Comparison of ENCODE assay signal across 9 mouse cellular contexts in genomic region chr15:99033498-99034270, GRCm38 (mm10). TPM values are rescaled to one million over a fixed set of nuclear protein-coding genes. Genes with fewer than 3 reads are reported as not detected.
DNase-seq lines count a peak whose midpoint lies in the region; ATAC-seq and TF ChIP-seq lines count a peak whose summit lies in the region.
"Had no signal": no experiment of that assay in that cellular context is flagged by ENCODE, and none has a peak within 500 bp of the region (broad histone marks: within the 10 kb centered on the region; RNA-seq: fewer than 3 reads in every experiment).

No protein-coding gene starts in this region.

- H3K27me3 ChIP-seq in heart, embryonic 16.5 days (ENCODE audit: control insufficient read depth, insufficient read depth, low read length): no peaks in the 10 kb centered on the region
- H3K27me3 ChIP-seq in heart, embryonic 10.5 days (ENCODE audit: insufficient read depth, poor library complexity, severe bottlenecking): no peaks in the 10 kb centered on the region
- no peaks in the 10 kb centered on the region for H3K27me3 ChIP-seq in E14TG2a.4 (ENCODE audit: insufficient read depth, low read length)
- no peaks in the 10 kb centered on the region for H3K27me3 ChIP-seq in liver, embryonic 12.5 days (replicated peaks)
- H3K27me3 ChIP-seq: limb, embryonic 15.5 days had no signal

- WGBS in heart, embryonic 16.5 days: 35% methylated on average over 7 of the region's 7 CpGs
- 71% methylated on average over 7 of the region's 7 CpGs for WGBS in heart, embryonic 10.5 days
- WGBS in liver, embryonic 12.5 days (ENCODE audit: insufficient replicate concordance): 49% methylated on average over 7 of the region's 7 CpGs

- no peaks in the 10 kb centered on the region for H3K9me3 ChIP-seq in heart, embryonic 16.5 days (replicated peaks; ENCODE audit: control insufficient read depth, low read length)
- H3K9me3 ChIP-seq in heart, embryonic 10.5 days: no peaks in the 10 kb centered on the region
- no peaks in the 10 kb centered on the region for H3K9me3 ChIP-seq in E14TG2a.4 (ENCODE audit: low read length)
- H3K9me3 ChIP-seq in liver, embryonic 12.5 days (replicated peaks): no peaks in the 10 kb centered on the region
- H3K9me3 ChIP-seq: limb, embryonic 15.5 days had no signal

- peaks cover 55% of the 10 kb centered on the region for H3K4me1 ChIP-seq in heart, embryonic 16.5 days (ENCODE audit: control insufficient read depth, insufficient read depth, low read length)
- H3K4me1 ChIP-seq in heart, embryonic 10.5 days: peaks cover 49% of the 10 kb centered on the region
- peaks cover 56% of the 10 kb centered on the region for H3K4me1 ChIP-seq in E14TG2a.4 (replicated peaks; ENCODE audit: low read depth, low read length)
- peaks cover 49% of the 10 kb centered on the region for H3K4me1 ChIP-seq in liver, embryonic 12.5 days

- H3K9ac ChIP-seq in heart, embryonic 16.5 days (ENCODE audit: low read length): no peak overlapping the region
- H3K9ac ChIP-seq in liver, embryonic 12.5 days: peak overlapping the region; percentile 93
- H3K9ac ChIP-seq: limb, embryonic 15.5 days had no signal

- TF ChIP-seq CTCF in E14TG2a.4 (conservative IDR thresholded peaks at IDR 0.05; ENCODE audit: low read length): no peak

- H3K4me3 ChIP-seq in heart, embryonic 16.5 days (ENCODE audit: low read length): no peak overlapping the region; the same call in 1 of the 2 replicates
- H3K4me3 ChIP-seq in heart, embryonic 10.5 days: no peak overlapping the region
- H3K4me3 ChIP-seq in E14TG2a.4 (replicated peaks; ENCODE audit: low read length): peak overlapping the region; percentile 97; the same call in 1 of the 2 replicates
- H3K4me3 ChIP-seq in liver, embryonic 12.5 days: peak overlapping the region; percentile 89

- H3K27ac ChIP-seq in heart, embryonic 16.5 days (ENCODE audit: low read length): peak overlapping the region; percentile 15; the same call in 1 of the 2 replicates
- H3K27ac ChIP-seq in heart, embryonic 10.5 days: no peak overlapping the region
- peak overlapping the region; percentile 75 for H3K27ac ChIP-seq in liver, embryonic 12.5 days
- H3K27ac ChIP-seq: limb, embryonic 15.5 days had no signal

- DNase-seq in heart, embryonic 10.5 days (ENCODE audit: low spot score): no peak
- peak; percentile 54 for DNase-seq in adrenal gland, postnatal 10 days
- no peak for DNase-seq in right cerebral cortex, adult 2 months (ENCODE audit: low spot score in 2 of 2)
- DNase-seq in ovary, postnatal 14 days (ENCODE audit: low spot score): no peak
- DNase-seq in gastrocnemius, adult 18-20 months (ENCODE audit: low spot score): no peak

- ATAC-seq in heart, embryonic 16.5 days (replicated peaks; ENCODE audit: extremely low read depth, insufficient read depth, low FRiP score): no peak
- ATAC-seq in liver, embryonic 12.5 days: no peak

- peak overlapping the region; percentile 70; the same call in 1 of the 2 replicates for H3K4me2 ChIP-seq in heart, embryonic 16.5 days (ENCODE audit: low read depth, low read length)
- H3K4me2 ChIP-seq in liver, embryonic 12.5 days: peak overlapping the region; percentile 95

- peaks cover 11% of the 10 kb centered on the region for H3K36me3 ChIP-seq in heart, embryonic 16.5 days (ENCODE audit: control insufficient read depth, insufficient read depth)
- peaks cover 39% of the 10 kb centered on the region for H3K36me3 ChIP-seq in heart, embryonic 10.5 days
- H3K36me3 ChIP-seq in E14TG2a.4 (ENCODE audit: insufficient read depth, low read length): peaks cover 59% of the 10 kb centered on the region
- peaks cover 59% of the 10 kb centered on the region for H3K36me3 ChIP-seq in liver, embryonic 12.5 days

RNA-seq across cellular contexts. Expression of gene Tuba1c, which starts 4.0 kb away (rescaled TPM):
- polyA plus RNA-seq in heart, embryonic 16.5 days (2015; fragmentation: Nextera tagmentation; extraction: Ambion mirVana): 130 and 149 TPM in 2 replicates
- polyA plus RNA-seq in heart, embryonic 10.5 days (2016; fragmentation: Nextera tagmentation; extraction: Ambion mirVana): 172 and 183 TPM in 2 replicates
- 100 to 1,000 TPM; 144 to 176 TPM for total RNA-seq in adrenal gland, postnatal 10 days (2021)
- 242 and 244 TPM in 2 replicates for polyA plus RNA-seq in liver, embryonic 12.5 days (2016; fragmentation: Nextera tagmentation; extraction: Ambion mirVana)
- total RNA-seq in gastrocnemius, adult 18-20 months (2021): 1 to 10 TPM; 5.4 to 9.9 TPM

RNA-seq across cellular contexts. Expression of gene Prph, which starts 21.3 kb away (rescaled TPM):
- polyA plus RNA-seq in heart, embryonic 16.5 days (2015; fragmentation: Nextera tagmentation; extraction: Ambion mirVana): 1.4 and 2.4 TPM in 2 replicates
- 0.36 and 1.1 TPM in 2 replicates for polyA plus RNA-seq in heart, embryonic 10.5 days (2016; fragmentation: Nextera tagmentation; extraction: Ambion mirVana)
- 10 to 100 TPM; 24.0 to 59.0 TPM for total RNA-seq in adrenal gland, postnatal 10 days (2021)
- polyA plus RNA-seq in liver, embryonic 12.5 days (2016; fragmentation: Nextera tagmentation; extraction: Ambion mirVana): 0.35 and 0.89 TPM in 2 replicates
- total RNA-seq in gastrocnemius, adult 18-20 months (2021): under 1 TPM; 0.43 to 0.88 TPM

RNA-seq across cellular contexts. Expression of gene Troap, which starts 40.7 kb away (rescaled TPM):
- 27.8 and 29.4 TPM in 2 replicates for polyA plus RNA-seq in heart, embryonic 16.5 days (2015; fragmentation: Nextera tagmentation; extraction: Ambion mirVana)
- polyA plus RNA-seq in heart, embryonic 10.5 days (2016; fragmentation: Nextera tagmentation; extraction: Ambion mirVana): 35.7 TPM in 2 replicates
- total RNA-seq in adrenal gland, postnatal 10 days (2021): 1 to 10 TPM; 8.2 to 9.8 TPM
- 22.1 and 23.6 TPM in 2 replicates for polyA plus RNA-seq in liver, embryonic 12.5 days (2016; fragmentation: Nextera tagmentation; extraction: Ambion mirVana)
- total RNA-seq in gastrocnemius, adult 18-20 months (2021): under 1 TPM in 1 of 2 experiments, not detected in 1; 0.21 TPM

RNA-seq across cellular contexts. Expression of gene C1ql4, which starts 53.9 kb away (rescaled TPM):
- 0.12 and 0.16 TPM in 2 replicates for polyA plus RNA-seq in heart, embryonic 16.5 days (2015; fragmentation: Nextera tagmentation; extraction: Ambion mirVana)
- polyA plus RNA-seq in heart, embryonic 10.5 days (2016; fragmentation: Nextera tagmentation; extraction: Ambion mirVana): 0.12 and 0.20 TPM in 2 replicates
- total RNA-seq in adrenal gland, postnatal 10 days (2021): under 1 TPM in 1 of 2 experiments, not detected in 1; 0.18 TPM
- polyA plus RNA-seq in liver, embryonic 12.5 days (2016; fragmentation: Nextera tagmentation; extraction: Ambion mirVana): 0.13 TPM in 1 of 2 replicates, not detected in the other
- not detected for total RNA-seq in gastrocnemius, adult 18-20 months (2021)
- polyA plus RNA-seq: limb, embryonic 15.5 days had no signal

RNA-seq across cellular contexts. Expression of gene Dnajc22, which starts 59.3 kb away (rescaled TPM):
- 0.43 and 0.52 TPM in 2 replicates for polyA plus RNA-seq in heart, embryonic 16.5 days (2015; fragmentation: Nextera tagmentation; extraction: Ambion mirVana)
- polyA plus RNA-seq in heart, embryonic 10.5 days (2016; fragmentation: Nextera tagmentation; extraction: Ambion mirVana): 2.7 and 7.5 TPM in 2 replicates
- 10 to 100 TPM; 15.0 to 21.8 TPM for total RNA-seq in adrenal gland, postnatal 10 days (2021)
- 14.4 and 16.9 TPM in 2 replicates for polyA plus RNA-seq in liver, embryonic 12.5 days (2016; fragmentation: Nextera tagmentation; extraction: Ambion mirVana)
- total RNA-seq in gastrocnemius, adult 18-20 months (2021): under 1 TPM in 1 of 2 experiments, not detected in 1; 0.19 TPM

Comparison
In these comparisons a context has a peak if more than half of its experiments do, and no peak if none do; other contexts are left out.
1. H3K4me3 ChIP-seq: peak in E14TG2a.4 (single experiment) and liver, embryonic 12.5 days (single experiment); none in heart, embryonic 16.5 days (single experiment) and heart, embryonic 10.5 days (single experiment).